Mouse (Mus musculus) skeletal muscle tissue, adult 2 months (tissue): ENCODE results near the gene Dnase1l3.

Experiments
- DNase-seq: peaks from one replicate; pipeline ENCODE4 v3.0.0-alpha.2; 2012; ENCODE audit warnings: low read depth, low spot score

Gene Dnase1l3

DNA sequence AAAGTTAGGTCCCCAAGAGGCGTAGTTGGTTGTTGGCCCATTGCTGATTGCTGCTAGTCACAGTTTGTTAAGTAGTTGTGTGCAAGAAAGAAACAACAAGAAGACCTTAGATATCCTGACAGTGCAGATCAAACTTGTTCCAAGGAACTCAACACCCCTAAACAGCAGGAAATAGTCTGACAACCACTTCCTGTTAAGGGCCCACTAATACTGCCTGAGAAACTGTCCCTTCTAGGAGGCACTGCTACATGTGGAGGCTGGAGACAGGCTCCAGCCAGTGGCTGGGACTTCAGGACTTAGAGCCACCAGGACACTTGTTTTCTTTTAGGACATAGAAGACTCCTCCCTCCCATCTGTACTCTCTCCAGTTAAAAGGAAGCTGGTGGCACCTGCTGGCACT lies 16.9 kb downstream of the Dnase1l3 start:
- no peak for DNase-seq

DNA sequence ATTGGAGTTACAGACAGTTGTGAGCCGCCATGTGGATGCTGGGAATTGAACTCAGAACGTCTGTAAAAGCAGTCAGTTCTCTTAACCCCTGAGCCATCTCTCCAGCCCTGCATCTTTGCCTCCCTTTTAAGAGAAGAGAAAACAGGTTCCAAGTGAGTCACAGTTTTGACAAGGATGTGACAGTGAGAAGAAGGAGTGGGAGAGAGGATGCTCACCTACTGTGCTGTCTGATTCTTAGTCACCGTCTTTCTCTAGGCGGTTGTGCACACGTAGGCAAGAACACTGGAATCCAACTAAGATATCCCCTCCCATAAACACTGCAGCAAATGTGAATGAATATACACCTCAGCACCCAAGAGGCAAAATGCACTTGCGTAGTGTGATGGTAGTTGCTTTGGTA lies 19.2 kb downstream of the Dnase1l3 start:
- DNase-seq, result no peak

DNA sequence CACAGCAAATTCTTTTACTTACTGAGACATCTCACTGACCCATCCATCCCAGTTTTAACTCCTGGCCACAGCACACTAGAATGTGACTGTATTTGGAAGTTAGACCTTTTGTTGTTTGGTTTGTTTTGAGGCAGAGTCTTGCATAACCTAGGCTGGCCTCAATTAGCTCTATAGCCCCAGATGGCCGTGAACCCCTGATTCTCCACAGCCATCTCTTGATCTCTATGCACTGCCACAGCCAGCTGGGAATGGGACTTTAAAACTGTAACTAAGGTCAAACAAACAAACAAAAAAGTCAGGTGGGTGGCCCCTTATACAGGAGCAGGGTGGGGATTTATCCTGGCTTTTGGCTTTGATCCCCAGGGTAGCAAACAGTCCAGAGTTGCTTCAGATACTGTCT lies 19.7 kb downstream of the Dnase1l3 start:
- no peak for DNase-seq

DNA sequence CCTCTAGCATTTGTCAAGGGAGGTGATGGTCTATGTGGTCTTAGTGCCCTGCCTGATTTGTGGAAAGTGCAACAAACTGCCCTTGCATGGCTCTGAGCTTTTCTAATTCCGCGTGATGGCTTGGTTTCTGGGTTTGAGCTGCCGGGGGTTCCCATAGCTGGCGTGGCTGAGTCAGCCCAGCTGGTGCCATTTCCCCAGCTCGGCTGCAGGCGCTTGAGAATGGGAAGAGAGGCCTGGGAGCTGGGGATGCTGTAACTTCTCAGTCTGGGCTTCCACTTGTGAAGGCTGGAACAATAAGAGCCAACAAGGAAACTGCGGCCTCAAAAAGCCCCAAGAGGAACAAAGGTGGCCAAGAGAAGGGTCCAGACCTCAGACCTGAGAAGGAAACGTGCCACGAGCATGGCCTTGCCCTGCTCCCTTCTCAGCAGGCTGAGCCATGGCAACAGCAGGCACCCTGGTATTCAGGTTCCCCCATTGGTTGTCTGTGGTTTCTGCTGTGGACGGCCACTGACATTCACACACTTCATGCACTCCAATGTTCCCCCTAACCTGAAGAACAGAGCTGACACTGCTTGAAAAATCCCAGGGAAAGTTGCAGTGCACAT lies 22.4 kb downstream of the Dnase1l3 start:
- no peak for DNase-seq

DNA sequence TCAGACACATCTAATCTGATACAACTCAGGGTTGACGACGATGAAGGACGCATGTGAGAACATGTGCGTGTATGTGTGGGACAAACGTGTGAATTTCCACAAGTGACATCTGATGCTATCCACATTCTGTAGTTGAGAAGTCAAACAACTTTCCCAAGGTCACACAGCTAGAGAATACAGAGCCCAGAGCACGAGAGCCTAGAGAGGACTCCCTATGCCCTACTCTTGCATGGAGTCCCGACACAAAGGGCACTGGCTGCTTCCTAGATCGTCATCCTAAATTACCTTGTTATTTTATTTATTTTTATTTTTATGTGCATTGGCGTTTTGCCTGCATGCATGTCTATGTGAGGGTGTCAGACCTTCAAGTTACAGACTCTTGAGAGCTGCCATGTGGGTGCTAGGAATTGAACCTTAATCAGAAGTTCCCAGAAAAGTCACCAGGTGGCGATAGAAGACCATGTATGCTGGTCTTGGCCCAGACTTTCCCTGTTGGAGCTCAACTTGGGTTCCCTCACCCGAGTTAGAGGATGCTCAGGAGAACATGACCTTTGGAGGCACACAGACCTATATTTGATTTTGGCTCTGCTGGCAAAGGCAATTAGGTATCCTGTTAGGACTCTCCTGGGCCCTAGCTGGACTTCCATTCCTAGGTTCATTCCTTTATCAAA lies 30.0 kb downstream of the Dnase1l3 start:
- peak; percentile 66 for DNase-seq

DNA sequence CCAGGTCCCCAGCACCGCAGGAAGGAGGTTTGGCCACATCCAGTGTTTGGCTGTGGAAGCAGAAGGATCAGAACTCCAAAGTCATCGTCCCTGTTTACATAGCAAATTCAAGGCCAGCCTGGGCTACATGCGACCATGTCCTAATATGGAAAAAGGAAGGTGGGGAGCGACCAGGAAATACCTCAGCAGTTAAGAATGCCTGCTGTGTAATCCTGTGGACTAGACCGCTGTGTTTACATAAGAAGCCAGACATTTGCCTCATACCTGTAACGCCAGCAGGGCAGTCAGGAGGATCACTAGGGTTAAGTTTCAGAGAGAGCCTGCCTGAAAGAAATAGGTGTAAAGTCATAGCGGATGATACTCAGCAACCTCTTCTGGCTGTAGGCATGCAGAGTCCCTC lies 31.2 kb downstream of the Dnase1l3 start:
- DNase-seq, result no peak

DNA sequence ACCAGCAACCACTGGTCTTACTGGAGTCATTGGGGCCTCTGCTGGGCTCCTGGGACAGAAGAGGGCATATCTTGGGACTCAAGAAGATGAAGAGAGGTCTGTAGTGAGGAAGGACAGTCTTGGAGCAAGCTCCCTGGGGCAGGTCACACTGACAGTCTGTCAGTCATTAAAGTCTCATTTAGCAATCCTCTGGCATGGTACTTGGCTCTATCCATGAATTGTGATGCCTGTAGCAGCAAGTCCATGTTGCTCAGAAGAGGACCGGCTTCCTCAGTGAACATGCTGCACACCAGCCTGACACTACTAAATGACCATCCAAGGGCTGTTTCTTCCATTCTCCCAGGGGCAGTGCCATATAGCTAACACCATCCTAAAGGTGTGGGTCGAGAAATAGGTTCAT lies 31.7 kb downstream of the Dnase1l3 start:
- DNase-seq, result no peak

DNA sequence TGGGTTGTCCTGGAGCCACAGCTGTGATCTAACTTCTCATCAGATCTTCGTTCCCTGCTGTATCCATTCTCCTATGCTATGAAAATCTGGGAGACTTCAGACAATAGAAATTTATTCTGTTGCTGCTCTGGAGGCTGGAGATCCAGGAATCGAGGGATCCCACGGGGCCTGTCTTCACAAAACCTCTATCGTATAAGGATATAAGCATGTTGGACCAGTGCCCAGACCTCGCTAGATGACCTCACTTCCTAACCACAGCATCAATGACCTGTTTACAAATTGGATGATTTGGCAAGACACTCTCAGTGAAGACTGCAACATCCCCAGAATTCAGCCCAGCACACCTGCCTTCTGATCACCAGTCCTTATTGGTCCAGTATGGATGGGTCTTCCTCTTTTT lies 32.7 kb downstream of the Dnase1l3 start:
- DNase-seq, result no peak

DNA sequence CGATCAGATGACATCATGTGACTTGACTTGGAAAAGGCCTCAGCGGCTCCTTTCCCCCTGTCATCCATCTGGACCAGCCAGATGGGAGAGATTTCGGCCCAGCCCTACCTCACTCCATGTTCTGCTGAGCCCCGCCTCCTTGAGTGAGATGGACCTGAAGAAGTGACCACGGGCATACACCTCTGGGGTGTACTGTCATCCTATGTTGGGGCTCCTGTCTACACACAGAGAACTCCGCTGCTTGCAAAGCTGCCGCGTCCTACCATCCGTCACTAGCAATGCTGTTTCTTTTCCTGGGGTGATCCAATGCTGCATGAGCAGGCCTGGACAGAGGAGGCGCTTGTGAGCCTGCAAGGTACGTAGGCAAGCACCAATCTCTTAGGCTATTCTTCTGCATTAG lies 33.8 kb downstream of the Dnase1l3 start:
- no peak for DNase-seq

DNA sequence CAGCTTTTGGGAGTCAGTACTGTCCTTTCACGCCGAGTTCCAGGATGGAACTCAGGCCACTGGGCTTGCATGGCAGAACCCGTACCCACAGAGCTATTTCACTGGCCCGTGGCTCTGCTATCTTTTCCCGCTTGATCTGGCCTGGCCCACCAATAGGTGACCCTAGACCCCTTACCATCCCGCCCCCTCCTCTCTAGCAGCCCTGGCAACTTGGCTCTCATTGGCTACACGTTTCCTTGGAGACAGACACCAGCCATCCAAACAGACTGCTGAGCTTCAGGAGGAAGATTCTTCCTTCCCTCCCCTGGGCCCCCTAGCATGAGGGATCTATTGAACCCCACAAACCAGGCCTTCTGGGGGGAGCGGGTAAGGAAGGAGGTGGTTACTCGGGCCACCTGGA lies 37.3 kb downstream of the Dnase1l3 start, which contains the start of gene Gm45521:
Gm45521 (plus strand) TSS at position 240 of the 400 bp plus-strand sequence.
- DNase-seq, result no peak

DNA sequence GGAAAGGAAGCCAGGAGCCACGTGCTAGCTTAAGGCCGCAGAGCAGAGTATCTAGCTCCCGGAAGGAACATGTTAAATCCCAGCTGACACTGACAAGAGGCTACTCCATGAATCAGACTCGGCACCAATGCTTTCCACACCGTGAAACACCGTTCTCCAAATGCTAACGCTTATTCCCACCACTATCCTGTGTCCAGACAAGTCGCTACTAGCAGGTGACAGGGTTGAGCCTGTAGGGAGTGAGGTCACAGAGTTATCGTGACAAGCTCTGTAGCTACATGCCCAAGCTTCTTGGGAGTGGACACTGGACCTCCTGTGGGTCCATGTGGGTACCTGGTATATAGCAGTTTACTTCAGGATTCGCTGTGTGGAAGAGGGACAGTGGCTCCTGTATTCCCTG lies 37.9 kb downstream of the Dnase1l3 start:
- DNase-seq, result no peak

DNA sequence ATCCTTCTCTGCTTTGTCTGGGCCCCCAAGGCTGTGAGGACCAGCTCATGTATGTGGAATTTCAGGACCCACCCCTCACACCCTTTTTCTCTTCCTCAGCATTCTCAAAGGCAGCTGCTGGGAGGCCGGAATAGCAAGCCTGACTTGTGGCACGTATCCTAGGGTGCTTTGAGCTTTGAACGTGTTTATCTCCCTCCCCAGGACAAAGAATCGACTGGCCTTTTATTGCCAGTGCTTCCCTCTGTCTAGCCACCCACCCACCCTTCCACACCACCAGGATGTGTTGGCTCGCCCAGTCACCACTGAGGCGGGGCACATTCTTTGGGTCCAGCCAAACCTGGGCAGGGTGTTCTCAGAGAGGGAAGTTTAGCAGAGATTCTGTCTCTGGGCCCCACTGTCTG lies 40.3 kb downstream of the Dnase1l3 start:
- DNase-seq, result no peak

DNA sequence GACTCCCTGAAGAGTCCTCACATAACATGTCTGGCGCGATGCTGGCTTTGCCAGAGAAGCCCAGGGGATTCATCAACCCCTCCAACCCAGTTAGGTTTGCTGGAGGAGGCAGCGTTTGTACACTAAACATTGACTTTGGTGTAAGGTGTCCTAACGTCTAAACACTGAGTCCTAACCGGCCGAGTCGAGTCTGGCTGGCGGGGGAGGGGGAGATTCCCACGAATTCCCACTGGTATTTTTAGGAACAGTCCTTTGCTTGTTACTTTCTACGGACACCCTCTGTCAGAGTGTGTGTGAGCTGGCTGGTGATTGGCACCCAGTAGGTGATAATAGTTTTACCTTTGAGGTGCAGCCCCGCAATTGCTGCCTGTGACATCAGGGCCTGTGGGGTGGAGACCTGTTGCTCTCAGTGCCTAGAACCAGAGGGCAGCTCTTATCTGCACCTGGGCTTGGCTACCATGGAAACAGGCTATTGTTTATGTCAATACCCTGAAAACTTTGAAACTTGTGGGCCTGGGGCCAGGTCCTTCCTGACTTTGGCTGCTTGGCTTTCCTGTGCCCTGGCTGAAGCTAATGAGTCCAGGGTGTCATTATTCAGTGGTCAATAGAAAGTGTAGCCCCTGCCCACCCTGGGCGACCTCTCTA lies 41.6 kb downstream of the Dnase1l3 start:
- DNase-seq, result no peak

DNA sequence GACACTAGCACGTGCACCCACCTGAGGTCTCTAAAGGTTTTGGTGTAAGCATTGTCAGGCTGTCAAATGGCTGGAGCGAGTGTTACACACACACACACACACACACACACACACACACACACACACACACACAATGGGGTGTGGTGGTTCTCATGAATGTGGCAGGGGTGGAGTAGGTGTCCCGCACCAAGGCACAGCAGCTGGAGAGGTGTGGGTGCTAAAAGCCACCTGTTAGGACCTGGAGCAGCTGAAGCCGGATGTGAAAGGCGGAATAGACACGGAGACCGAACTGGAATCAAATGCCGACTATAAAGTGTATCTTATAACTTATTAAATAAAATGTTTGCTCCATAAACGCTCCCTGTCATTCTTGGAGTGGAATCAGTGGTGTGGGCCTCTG lies 43.1 kb downstream of the Dnase1l3 start:
- DNase-seq, result no peak

DNA sequence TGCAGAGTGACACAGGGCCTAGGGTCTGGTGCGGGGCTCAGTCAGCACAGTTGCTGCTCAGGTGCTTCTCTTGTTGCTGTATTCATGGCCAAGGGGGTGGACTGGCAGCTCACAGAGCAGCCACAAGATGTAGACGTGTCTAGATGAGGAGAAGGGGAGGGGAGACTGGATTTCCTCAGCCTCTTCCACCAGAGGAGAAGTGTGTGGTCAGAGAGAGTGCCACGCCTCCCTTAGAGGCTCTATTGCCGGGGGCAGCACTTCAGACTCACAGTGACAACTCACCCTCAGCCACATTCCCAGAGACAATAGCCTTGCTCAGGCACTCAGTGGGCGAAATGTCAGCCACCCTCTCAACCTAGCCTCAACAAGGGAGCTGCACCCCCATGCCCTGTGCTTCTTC lies 49.1 kb downstream of the Dnase1l3 start:
- DNase-seq, result no peak

DNA sequence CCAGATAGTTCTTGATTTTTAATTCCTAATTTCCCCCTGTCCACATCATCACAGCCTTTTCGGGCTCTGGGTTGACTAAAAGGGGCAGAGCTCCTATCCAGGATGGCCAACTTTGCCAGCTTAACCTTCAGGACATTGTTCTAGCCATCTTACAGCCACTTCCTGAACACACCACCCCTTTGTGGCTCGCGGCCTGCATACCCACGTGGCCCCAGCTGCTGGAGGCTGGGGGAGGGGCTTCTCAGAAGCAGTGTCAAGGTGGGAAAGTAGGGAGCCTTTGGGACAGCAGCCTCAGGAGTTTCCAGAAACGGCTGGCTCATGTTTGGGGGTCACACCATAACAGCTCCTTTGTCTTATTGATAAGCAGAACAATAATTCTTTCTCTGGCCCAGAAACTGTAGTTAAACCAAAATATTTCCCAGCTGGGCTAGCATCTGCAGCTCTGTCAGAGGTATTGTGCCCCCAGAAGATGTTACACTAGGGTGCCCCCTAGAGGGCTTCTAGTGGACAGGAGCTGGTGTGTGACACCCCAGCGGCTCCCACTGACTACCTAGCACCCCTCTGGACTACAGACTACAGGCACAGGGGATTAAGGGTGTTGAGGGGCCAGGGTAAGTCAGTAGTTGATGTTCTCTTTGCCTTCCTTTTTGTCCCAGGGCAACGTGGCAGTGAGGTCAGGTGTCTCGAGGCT lies 49.9 kb downstream of the Dnase1l3 start:
- no peak for DNase-seq

DNA sequence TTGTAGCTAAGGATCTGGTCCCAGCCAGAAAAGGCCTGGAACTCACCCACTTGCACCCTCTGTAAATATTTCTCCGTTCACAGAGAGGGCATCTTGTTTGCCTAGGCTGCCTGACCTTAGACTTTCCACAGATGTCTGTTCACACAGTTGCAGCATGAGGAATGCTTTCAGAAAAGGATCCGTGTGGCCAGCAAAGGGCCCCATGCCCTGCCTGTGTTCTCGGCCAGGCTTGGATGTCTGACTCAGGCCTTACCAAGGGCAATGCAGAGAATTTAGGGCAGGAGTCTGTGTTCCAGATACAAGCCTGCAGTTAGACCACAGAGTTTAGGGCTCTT lies 50.6 kb downstream of the Dnase1l3 start:
- peak; percentile 23 for DNase-seq

DNA sequence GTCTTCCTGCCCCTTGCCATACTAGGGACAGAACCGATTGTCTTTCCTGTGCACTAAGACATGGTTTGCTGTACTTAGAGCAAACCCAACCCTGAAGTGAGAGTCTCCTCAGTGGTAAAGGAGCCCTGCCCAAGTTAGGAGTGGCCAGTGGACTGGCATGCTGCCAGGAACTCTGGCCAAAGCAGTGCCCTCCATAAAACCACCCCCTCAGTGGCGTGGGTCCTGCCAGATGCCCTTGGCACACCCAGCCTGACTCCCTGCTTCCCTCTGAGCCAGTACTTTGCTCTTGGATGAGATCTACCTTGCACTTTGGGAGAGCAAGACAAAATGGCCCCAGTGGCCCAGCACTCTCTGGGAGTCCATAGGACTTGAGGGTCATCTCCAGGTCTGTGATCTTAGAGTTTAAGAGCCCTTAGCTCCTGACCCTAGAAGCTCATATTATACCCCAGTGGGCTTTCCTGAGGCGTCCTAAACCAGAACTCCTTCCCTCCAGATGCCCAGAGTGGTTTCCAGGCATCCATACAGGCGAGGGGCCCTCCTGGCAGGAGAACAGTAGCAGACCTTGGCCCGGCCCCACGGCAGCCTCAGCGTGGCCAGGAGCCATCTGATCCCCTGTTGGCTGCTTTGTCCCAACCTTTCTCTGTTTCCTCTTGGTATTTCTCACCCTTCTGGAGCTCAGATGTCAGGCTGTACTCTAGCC lies 51.1 kb downstream of the Dnase1l3 start:
- DNase-seq, result peak; percentile 38

DNA sequence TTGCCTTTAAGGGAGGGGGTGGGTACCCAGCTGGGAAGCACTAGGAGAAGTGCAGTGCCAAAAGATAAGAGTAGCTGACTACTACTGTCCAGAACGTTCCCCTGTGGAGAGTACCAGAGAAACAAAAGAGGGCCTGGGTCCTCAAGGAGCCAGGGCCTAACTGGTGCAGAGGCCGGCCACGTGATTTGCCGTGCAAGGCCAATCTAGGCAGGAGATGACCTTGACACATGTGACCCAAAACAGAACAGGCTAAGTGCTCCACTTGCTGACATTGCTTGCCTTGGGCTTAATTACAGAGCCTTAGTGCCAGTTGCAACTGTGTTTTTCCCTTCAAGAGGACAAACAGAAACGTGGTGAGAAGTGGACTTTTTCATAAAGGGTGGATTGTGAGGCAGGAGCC lies 53.0 kb downstream of the Dnase1l3 start:
- DNase-seq, result no peak

DNA sequence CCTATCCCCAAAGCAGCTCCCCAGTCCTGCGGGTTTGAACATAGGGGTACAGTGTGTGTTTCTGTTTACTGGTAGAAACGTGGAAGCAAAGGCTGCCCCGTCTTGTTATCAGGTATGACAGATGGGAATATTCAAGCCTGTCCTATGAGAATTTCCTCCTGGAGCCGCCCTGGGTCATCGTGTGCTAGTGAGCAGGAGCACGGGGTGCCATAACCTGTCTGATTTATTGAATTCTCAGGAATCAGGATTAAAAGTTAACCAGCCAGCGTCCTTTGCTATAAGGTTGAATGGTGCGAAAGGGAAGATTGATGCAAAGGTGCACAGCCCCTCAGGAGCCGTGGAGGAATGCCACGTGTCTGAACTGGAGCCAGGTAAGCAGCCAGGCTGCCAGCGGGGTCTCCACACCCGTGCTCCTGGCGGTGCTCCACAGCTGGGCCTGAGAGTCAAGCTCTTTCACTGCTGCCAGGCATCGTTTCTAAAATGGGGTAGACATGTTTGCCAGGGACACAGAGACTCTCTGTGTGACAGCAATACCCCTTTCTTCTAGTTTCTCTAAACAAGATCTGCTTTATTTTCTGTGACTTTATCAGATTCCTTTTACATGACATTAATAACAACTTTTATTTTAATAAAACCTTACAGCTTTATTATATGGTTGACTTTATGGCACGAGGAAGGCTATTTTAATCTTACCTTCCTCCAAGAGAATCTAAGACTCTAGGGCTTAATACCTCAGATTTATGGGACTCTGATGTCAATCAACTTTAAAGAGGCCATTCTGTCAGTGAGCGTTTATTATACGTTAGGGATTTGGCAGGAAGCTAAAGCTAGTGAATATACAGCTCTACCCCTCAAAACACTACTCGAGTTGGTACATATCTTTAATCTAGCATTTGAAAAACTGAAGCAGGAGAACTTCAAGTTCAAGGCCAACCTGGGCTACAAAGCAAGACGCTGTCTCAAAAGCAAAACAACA lies 55.3 kb downstream of the Dnase1l3 start:
- no peak for DNase-seq

DNA sequence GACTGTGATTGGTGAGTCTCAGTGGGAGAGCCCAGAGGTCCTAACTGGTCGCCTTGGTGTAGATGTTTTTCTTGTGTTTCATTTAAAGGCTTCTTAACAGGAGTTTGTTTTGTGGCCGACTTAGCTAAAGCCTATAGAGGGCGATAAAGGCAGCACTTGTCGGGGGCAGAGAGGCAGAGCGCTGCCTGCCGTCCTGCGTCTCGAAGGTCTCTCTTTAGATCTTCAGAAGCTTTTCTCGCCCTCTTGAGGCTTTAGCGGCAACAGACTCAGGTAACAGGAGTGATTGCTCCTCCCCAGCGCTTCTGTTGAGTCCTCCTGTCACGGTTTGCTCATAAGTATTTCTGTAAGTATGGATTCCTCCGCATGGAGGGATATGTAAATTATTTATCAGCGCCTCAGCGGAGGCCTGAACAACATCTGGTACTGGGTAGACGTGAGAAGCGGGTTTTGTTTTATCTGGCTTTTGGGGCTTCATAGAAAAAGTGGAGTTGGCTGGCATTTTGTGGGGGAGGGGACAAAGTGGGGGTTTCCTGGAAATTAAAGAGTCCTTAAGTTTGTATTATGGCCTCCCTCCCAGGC lies 57.2 kb downstream of the Dnase1l3 start:
- DNase-seq, result no peak
